Mouse (Mus musculus) liver, embryonic 14.5 days (tissue): ENCODE data around the gene Zbp1.

Experiments used
- CTCF ChIP-seq: IDR thresholded peaks from 2 replicates; pipeline ENCODE4 v1.5.1; 2016; ENCODE audit warnings: antibody characterized with exemption, low read depth, control low read depth
- EP300 ChIP-seq: IDR thresholded peaks from 2 replicates; pipeline ENCODE4 v1.6.1; 2016; ENCODE audit warnings: antibody characterized with exemption, low read depth

DNA sequence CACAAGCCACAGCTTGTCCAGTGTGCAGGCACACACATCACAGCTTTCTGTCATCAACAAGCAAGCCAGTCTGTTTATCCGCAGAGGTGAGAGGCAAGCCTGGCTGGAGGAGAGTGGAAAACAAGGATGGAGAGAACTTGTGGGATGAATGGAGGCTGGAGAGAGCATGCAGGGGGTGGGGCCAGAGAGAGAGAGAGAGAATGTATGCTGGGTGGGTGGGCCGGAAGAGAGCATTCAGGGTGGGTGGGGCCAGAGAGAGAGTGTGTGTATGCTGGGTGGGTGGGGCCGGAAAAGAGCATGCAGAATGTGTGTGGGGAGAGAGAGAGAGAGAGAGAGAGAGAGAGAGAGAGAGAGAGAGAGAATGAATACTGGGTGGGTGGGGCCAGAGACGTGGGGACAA is 14.1 kb downstream of the Zbp1 start:
- TF ChIP-seq CTCF (no peak), EP300 (no peak)
